Mouse (Mus musculus) stomach, embryonic 14.5 days (tissue): ENCODE results near the gene Gamt. TPM values are rescaled to one million over a fixed set of nuclear protein-coding genes. Genes with fewer than 3 reads are reported as not detected.

ENCODE experiments used
- ATAC-seq: fragments of 200-750 bp; cut with Nextera tagmentation; 2 replicates; pipeline ENCODE4 v1.8.0; 2017; ENCODE audit warnings: low read depth, moderate TSS enrichment; ENCODE audit not compliant: insufficient number of reproducible peaks, insufficient read depth, low FRiP score
- H3K27ac ChIP-seq: fragments of 300-500 bp; sonication (generic); 2 replicates; pipeline ENCODE4 v1.5.1; 2014; ENCODE audit warnings: mild to moderate bottlenecking, low read length, moderate library complexity, mixed read lengths
- H3K27me3 ChIP-seq: fragments of 300-500 bp; sonication (generic); 2 replicates; pipeline ENCODE4 v1.6.1; 2014; ENCODE audit warnings: low read length, control low read depth, mixed read lengths; ENCODE audit not compliant: control insufficient read depth, insufficient read depth
- H3K36me3 ChIP-seq: fragments of 300-500 bp; sonication (generic); 2 replicates; pipeline ENCODE4 v1.6.1; 2014; ENCODE audit warnings: mild to moderate bottlenecking, control low read depth, low read length, moderate library complexity, mixed read lengths; ENCODE audit not compliant: control insufficient read depth, insufficient read depth
- H3K4me1 ChIP-seq: fragments of 300-500 bp; sonication (generic); 2 replicates; pipeline ENCODE4 v1.6.1; 2014; ENCODE audit warnings: low read length, control low read depth, mixed read lengths; ENCODE audit not compliant: control insufficient read depth, insufficient read depth
- H3K4me2 ChIP-seq: fragments of 300-500 bp; sonication (generic); replicated peaks from 2 replicates; pipeline ENCODE4 v1.6.1; 2014; ENCODE audit warnings: low read depth, low read length, control low read depth
- H3K4me3 ChIP-seq: fragments of 300-500 bp; sonication (generic); 2 replicates; pipeline ENCODE4 v1.5.1; 2014; ENCODE audit warnings: low read depth, low read length, control low read depth
- H3K9ac ChIP-seq: fragments of 300-500 bp; sonication (generic); replicated peaks from 2 replicates; pipeline ENCODE4 v1.6.1; 2014; ENCODE audit warnings: low read depth, mild to moderate bottlenecking, control low read depth, low read length, moderate library complexity, mixed read lengths
- H3K9me3 ChIP-seq: fragments of 300-500 bp; sonication (generic); 2 replicates; pipeline ENCODE4 v1.6.1; 2016; ENCODE audit warnings: low read depth, low read length, control low read depth; ENCODE audit not compliant: control insufficient read depth
- WGBS: fragments of 180-500 bp; shearing (Covaris S2); extraction: QIAGEN DNeasy Blood & Tissue Kit; methylation state at CpG from one replicate; pipeline ENCODE4 v1.1.7; 2014; 5-methylcytosine and 5-hydroxymethylcytosine counted together
- polyA plus RNA-seq: library from polyadenylated mRNA; unstranded; fragments of >200 nt; fragmentation: Nextera tagmentation; extraction: Ambion mirVana; gene quantifications from 2 replicates; pipeline ENCODE4 v1.2.1, GENCODE M21; 2014

Gene Gamt
- polyA plus RNA-seq, 1 experiment from 2014 or later = 32.1 TPM

DNA sequence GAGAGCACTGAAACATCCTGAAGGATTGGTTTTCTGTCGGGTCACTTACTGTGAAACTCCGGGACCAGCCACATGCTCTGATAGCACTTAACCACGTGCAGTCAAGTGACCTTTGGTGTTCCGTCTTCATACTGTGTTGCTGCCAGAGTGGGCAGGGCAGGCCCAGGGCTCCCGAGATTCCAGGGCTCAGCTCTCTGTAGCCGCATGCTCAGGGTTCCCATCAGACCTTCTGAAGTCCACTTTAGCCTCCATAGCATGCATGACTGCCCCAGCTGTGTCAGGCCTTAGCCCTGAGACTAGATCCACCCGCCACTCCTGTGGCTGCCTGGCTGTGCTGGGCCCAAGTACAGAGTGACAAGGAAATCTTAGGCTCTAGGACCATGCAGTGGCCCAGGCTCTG is 20.5 kb upstream of the Gamt start:
- WGBS = 80% methylated on average over 7 of the region's 7 CpGs
- Histone ChIP-seq H3K4me3 (no peak overlapping the region), H3K27ac (no peak overlapping the region), H3K4me2 (no peak overlapping the region), H3K36me3 (peaks cover 90% of the 10 kb centered on the region), H3K4me1 (no peaks in the 10 kb centered on the region), H3K27me3 (no peaks in the 10 kb centered on the region), H3K9ac (no peak overlapping the region), H3K9me3 (no peaks in the 10 kb centered on the region)
- ATAC-seq = no peak

DNA sequence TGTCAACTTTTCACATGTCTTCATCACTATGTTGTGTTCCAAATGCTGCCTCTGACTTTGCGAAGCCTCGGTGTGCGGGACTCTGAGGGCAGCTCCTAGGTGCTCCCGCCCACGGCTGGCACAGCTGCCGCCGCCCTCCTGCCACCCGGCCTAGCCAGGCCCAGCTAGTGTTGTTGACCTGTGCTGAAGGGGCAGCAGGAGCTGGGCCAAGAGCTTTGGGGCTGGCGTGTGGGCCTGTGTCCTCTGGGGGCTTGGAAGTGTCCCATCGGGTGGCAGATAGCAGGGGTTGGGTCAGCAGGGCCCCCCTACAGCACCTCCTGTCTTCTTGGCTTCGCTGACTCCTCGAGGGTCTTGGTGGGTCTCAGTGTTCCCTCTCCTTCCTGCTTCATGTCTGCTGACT is 18.5 kb upstream of the Gamt start:
- no peak for ATAC-seq
- 89% methylated on average over 12 of the region's 12 CpGs for WGBS
- Histone ChIP-seq H3K27me3 (no peaks in the 10 kb centered on the region), H3K4me2 (no peak overlapping the region), H3K9ac (no peak overlapping the region), H3K4me3 (no peak overlapping the region), H3K36me3 (peaks cover 84% of the 10 kb centered on the region), H3K4me1 (no peaks in the 10 kb centered on the region), H3K27ac (no peak overlapping the region), H3K9me3 (no peaks in the 10 kb centered on the region)

DNA sequence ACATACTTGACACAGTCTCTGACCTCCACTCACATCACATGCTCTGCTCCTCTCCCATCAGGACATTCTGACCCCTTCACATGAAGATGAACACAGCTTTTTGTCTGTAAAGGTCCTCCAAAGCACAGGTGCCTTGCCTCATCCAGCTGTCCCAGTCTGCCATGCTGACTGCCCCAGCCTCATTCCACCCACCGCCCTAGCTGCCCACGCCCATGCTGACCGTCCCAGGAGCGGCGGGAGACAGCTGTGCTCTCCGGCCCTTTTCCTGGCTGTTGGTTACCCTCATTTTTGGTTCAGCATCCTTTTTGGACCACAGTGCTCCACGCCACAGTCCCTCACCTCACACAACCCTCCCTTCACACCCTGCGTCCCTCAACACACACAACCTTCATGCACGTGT is 17.6 kb upstream of the Gamt start:
- H3K9ac ChIP-seq = no peak overlapping the region
- 89% methylated on average over 9 of the region's 9 CpGs for WGBS
- H3K9me3 ChIP-seq = no peaks in the 10 kb centered on the region
- H3K27ac ChIP-seq = no peak overlapping the region
- H3K4me3 ChIP-seq = no peak overlapping the region
- peaks cover 81% of the 10 kb centered on the region for H3K36me3 ChIP-seq
- no peak for ATAC-seq
- no peak overlapping the region for H3K4me2 ChIP-seq
- H3K4me1 ChIP-seq = no peaks in the 10 kb centered on the region
- H3K27me3 ChIP-seq = no peaks in the 10 kb centered on the region

DNA sequence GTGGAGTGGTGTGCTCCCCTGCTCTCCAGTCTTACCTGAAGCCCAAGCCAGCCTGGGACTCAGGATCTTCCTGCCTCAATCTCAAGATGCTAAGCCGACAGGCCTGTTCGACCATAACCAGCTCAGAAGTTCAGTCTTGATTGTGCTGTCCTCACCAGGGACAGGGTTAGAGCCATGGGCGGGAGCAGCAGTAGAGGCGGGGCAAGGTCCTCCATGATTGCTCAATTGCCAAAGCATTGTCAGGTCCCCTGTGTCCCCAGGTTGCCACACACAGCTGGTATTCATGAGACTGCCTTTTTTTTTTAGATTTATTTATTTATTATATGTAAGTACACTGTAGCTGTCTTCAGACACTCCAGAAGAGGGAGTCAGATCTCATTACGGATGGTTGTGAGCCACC is 15.4 kb upstream of the Gamt start:
- WGBS = 85% methylated on average over 5 of the region's 5 CpGs
- Histone ChIP-seq H3K4me2 (no peak overlapping the region), H3K27me3 (no peaks in the 10 kb centered on the region), H3K4me1 (0 out of 2 replicates have a peak, but pooled peaks cover 2% of the 10 kb centered on the region), H3K27ac (no peak overlapping the region), H3K36me3 (peaks cover 70% of the 10 kb centered on the region), H3K9me3 (no peaks in the 10 kb centered on the region), H3K9ac (no peak overlapping the region), H3K4me3 (no peak overlapping the region)
- ATAC-seq = no peak

DNA sequence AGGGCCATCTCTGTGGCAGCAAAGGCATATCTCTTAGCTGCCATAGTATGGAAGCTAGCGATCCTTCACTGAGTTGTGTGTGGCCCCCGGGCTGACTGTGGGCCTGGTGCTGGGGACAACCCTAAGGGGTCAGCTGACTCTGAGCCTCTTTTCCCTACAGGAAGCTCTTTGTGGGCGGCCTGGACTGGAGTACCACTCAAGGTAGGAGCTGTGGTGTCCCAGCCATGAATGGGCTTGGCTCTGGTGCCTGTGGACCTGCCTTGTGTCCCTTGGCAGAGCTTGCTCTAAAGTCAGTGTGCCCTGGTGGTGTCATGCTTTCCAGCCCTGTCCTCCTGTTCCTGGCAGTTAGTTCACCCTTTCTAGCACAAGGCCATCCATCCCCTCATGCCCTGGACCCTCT is 13.0 kb upstream of the Gamt start:
- Histone ChIP-seq H3K4me1 (0 out of 2 replicates have a peak, but pooled peaks cover 2% of the 10 kb centered on the region), H3K27ac (no peak overlapping the region), H3K4me3 (no peak overlapping the region), H3K9ac (no peak overlapping the region), H3K27me3 (no peaks in the 10 kb centered on the region), H3K36me3 (peaks cover 54% of the 10 kb centered on the region), H3K4me2 (no peak overlapping the region), H3K9me3 (no peaks in the 10 kb centered on the region)
- 84% methylated on average over 3 of the region's 3 CpGs for WGBS
- no peak for ATAC-seq

DNA sequence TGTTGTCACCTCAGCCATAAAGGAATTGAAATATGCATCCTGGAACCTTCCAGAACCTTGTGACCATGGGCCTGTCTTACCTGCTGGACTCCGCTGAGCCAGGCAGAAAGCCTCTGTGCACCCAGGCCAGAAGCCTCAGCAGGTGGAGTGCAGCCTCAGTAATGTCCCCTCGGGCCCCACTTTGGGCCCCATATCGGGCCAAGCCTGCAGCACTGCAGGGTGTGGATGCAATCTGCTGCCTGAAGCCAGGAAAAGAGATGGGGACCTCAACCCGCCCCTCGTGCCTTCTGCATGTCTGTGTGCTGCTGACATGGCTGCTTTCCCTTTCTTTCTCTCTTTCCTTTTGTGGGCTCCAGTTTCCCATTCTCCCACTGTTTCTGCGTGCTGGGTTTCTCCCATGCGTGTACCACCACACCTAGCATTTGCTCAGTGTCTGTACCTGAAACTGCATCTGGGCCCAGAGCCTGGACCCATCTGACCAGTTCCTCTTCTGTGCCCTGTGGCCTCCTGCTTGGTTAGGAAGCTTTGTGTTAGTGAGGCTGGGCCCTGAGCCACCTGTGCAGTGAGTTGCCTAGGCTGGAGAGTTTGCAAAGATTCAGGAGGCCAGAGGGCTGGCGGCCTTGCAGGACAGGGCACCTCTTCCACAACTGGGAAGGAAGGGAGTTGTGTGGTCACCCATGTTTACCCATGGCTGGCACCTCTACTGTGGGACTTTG is 11.2 kb upstream of the Gamt start:
- ATAC-seq = no peak
- Histone ChIP-seq H3K36me3 (peaks cover 42% of the 10 kb centered on the region), H3K4me1 (peaks cover 11% of the 10 kb centered on the region), H3K27me3 (no peaks in the 10 kb centered on the region), H3K9me3 (no peaks in the 10 kb centered on the region), H3K27ac (no peak overlapping the region), H3K9ac (no peak overlapping the region), H3K4me2 (no peak overlapping the region), H3K4me3 (no peak overlapping the region)
- 84% methylated on average over 8 of the region's 8 CpGs for WGBS

DNA sequence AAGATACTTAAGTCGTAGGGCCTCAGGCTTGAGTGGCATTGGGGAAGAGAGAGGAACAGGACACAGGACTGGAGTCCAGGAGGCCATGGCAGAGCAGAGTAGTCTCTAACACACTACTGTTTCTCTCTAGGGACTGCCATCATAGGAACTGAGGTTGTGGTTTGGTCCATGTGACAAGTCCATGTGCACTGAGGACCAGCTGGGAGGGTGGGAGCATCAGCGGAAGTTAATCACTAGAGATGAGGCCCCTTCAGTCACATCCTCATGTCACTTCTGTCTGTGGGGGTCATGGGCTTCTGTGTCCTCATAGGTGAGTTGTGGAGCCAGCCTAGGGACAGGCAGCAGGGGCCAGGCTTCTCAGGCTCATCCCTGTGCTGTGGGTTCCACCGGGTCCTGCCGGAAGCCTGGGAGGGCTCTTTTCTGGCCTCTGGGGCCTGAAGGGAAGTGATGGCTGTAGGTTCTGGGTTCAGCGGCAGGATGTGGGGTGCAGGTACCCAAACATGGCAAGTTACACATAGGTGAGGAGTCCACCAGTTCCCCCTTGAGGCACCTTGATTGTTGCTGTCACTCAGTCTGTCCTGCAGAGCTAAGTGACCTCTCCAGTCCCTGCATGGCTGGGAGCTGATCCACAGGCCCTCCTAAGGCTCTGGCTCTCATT is 10.5 kb upstream of the Gamt start:
- no peak overlapping the region for H3K4me2 ChIP-seq
- peaks cover 18% of the 10 kb centered on the region for H3K4me1 ChIP-seq
- ATAC-seq = no peak
- no peak overlapping the region for H3K4me3 ChIP-seq
- H3K9ac ChIP-seq = no peak overlapping the region
- no peaks in the 10 kb centered on the region for H3K27me3 ChIP-seq
- no peak overlapping the region for H3K27ac ChIP-seq
- peaks cover 36% of the 10 kb centered on the region for H3K36me3 ChIP-seq
- H3K9me3 ChIP-seq = no peaks in the 10 kb centered on the region
- WGBS = 90% methylated on average over 5 of the region's 5 CpGs

DNA sequence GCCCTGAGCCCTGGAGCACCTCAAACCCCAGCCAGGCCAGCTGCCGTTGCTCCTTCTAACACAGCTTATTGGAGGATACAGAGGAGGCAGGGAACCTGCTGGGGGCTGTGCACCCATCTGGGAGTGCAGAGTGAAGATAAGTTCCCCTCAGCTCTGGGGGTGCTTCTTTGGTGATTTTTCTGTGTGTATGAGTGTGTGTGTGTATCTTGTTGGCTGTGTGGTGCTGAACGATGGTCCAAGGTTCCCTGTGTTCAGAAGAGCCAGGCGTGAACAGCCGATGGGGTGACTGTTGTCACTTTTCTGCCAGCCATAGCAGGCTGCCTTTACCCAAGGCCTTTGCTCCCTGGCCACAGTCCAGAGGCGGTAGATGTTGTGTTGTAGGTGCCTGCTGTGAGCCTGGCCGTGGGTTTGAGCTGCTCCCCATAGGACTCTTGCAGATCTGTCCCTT is 9.9 kb upstream of the Gamt start:
- Histone ChIP-seq H3K27me3 (no peaks in the 10 kb centered on the region), H3K9me3 (no peaks in the 10 kb centered on the region), H3K4me3 (no peak overlapping the region), H3K36me3 (peaks cover 31% of the 10 kb centered on the region), H3K4me2 (no peak overlapping the region), H3K9ac (no peak overlapping the region), H3K27ac (no peak overlapping the region), H3K4me1 (peaks cover 23% of the 10 kb centered on the region)
- no peak for ATAC-seq
- WGBS = 76% methylated on average over 6 of the region's 6 CpGs
